In the genomic region with DNA sequence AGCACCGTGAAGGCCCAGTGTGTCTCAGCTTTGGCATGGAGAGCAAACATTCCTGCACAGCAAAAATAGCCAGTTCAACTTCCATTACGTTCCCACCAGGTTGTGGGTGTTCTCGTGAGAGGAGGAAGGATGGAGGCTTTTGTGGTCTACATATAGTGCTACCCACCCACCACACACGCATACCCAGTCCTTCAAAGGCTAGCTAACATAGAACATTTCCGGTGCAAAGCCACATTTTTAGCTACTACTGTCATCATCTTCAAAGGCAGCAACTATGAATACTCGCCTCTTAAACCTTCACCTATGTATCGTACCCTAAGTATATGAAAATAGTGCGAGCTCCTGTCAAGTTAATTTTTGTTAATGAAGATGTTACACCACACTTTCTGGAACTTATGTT, we compare ENCODE assay signal across 14 mouse cellular contexts.
DNase-seq lines count a peak whose midpoint lies in the region; ATAC-seq lines count a peak whose summit lies in the region.
"Had no signal": no experiment of that assay in that cellular context is flagged by ENCODE, and none has a peak within 500 bp of the region (broad histone marks: within the 10 kb centered on the region; RNA-seq: fewer than 3 reads in every experiment).

No protein-coding gene starts in this region.

- intact Hi-C loops in heart, postnatal 14 days (cut with DNase I): no loop called here

- peak; percentile 84 for ATAC-seq in inflammation-experienced regulatory T-cells, adult 6 months
- ATAC-seq: intestine, embryonic 15.5 days had no signal

- peak; percentile 67 for DNase-seq in CD4-positive, CD25-positive, alpha-beta regulatory T cell, adult 2 months (ENCODE audit: low read depth, low spot score)
- DNase-seq in CD8-positive naive resting alpha-beta T cell, adult 2 months (ENCODE audit: low read depth in 2 of 2, low spot score in 2 of 2): peak; percentile 32 to 33
- peak; percentile 42 for DNase-seq in thymus, postnatal 14 days
- no peak for DNase-seq in ovary, adult 18-20 months (ENCODE audit: low spot score)
- no peak for DNase-seq in left cerebral cortex, adult 8-10 months (ENCODE audit: low spot score in 2 of 2)
- DNase-seq in heart, postnatal 14 days: no peak
- DNase-seq: cerebellum, adult 18-20 months; cerebellum, postnatal 25 days; gastrocnemius, postnatal 10 days; heart, adult 2 months; kidney, postnatal 4 days; midbrain, embryonic 14.5 days had no signal

Comparison
In these comparisons a context has a peak if more than half of its experiments do, and no peak if none do; other contexts are left out.
1. DNase-seq: peak in CD4-positive, CD25-positive, alpha-beta regulatory T cell, adult 2 months (single experiment), CD8-positive naive resting alpha-beta T cell, adult 2 months (2 of 2) and thymus, postnatal 14 days (single experiment); none in ovary, adult 18-20 months (single experiment), left cerebral cortex, adult 8-10 months (0 of 2) and heart, postnatal 14 days (0 of 2).